Mouse (Mus musculus): ENCODE measurements around the gene Npas2.

The Npas2 gene

DNA sequence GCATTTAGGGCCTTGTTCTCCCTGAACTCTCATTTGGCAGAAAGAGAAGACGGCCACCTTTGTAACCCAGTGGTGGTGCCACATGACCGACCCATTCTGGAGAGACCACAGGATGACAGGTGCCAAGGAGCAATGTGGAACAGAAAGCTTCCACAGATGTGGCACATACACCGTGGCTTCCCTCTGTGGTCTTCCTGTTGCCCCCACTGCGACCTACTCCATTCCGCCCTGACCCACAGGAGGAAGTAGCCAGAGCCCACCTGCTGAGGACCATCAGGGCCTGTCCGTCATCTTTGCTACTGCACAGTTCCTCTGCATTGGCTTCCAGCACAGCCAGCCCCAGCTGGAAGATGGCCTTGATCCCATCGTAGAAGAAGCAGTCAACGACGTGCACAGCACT, 187.5 kb downstream of the Npas2 start:
- DNase-seq = no peak

DNA sequence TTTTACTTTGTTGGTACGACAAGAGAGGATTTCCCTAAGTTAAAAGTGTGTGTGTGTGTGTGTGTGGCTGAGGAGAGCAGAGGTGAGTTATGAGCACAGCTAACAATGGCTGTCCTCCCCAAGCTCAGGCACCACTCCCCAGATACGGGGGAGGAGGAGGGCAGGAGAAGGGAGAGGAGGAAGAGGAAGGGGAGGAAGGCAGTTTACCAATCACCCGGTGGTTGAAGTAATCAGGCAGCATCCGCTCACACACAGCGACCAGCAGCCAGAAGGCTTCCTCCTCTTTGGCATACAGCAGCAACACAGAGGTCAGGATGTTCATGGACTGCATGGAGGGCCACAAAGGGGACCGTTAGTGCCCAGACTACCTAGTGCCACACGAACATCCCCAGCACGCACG, 191.4 kb downstream of the Npas2 start:
- DNase-seq = no peak

DNA sequence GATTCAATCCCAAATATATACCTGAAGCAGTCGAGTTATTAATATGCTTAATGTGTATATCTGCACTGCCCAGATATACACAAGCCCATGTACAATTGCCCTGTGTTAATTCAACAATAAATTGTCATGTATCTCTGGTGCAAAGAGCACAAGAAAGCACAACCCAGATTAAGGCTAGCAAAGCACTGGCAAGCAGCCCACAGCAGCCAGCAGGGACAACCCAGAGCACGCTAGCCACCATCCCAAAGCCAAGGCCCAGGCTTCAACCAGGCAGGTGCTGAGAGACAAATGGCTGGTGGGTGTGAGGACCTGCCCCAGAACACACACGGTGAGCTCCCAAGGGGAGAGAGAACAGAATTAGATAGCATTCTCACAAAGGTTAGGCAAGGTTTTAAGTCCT, 192.9 kb downstream of the Npas2 start:
- DNase-seq = no peak

DNA sequence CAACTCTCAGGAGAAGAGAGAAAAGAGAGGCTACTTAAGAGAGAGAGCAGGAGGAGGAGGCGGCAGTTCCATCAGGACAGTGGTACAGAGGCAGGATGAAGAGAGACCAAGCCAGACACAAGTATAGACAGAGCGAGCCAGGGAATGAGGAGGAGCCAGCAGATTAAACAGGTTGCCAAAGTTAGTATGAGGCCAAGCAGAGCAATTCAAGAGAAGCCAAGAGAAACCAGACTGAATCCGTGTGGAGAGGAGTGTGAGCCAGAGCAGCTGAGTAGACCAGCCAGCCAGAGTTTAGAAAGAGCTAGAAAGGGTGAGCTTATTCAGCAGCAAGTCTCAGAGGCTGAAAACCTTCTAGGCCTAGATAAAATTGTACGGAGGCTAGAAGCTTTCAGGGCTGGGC, 194.0 kb downstream of the Npas2 start:
- DNase-seq = no peak

DNA sequence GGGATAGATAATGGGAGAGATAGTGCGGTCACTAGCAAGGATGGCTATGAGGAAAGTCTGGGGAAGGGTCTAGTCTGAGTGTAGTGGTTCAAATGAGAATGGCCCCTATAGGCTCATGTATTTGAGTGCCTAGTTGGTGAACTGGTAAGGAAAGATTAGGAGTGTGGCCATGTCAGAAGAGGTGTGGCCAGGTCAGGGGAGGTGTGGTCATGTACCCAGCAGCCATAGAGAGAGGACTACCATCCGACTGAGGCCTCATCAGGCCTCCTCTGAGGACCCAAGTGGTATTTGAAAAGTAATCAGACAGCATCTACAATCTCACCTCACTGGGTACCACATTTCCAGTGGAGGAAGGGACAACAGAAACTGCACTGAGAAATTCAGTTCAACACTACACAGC, 194.6 kb downstream of the Npas2 start:
- DNase-seq = no peak

DNA sequence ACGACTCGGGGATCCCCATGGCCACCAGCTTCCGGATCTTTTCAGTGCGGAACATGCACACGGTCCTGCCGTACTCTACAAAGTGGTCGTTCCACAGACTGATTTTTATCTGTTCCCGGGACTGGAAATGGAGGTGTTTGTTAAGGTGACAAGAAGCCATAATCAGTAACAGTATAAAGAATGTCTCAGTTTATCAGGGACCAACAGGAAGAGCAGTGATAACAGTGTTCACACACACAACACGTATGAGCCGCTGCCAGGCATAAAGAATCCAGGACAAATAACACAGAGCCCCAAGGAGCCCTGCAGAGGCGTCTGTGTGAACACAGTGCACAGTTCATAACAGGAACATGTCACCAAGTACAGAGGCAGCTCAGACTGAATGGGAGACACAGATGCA, 195.8 kb downstream of the Npas2 start:
- DNase-seq = no peak

DNA sequence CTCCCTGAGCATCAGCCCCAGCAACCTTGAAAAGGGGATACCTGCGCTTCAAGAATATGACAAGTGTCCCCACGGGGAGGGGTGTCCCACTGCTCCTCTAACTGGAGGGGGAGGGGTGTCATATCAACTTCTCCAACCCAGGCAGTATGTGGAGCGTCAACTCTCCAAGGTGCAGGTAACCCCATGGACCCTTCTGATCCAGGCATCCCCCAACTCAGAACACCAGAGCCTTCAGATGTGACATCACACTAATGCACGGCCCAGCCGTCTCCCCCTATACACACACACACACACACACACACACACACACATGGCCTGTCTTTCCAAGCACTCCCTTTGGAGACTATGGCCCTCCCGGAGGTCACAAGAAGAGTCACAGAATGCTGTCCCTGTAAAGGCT, 198.1 kb downstream of the Npas2 start:
- DNase-seq = no peak

DNA sequence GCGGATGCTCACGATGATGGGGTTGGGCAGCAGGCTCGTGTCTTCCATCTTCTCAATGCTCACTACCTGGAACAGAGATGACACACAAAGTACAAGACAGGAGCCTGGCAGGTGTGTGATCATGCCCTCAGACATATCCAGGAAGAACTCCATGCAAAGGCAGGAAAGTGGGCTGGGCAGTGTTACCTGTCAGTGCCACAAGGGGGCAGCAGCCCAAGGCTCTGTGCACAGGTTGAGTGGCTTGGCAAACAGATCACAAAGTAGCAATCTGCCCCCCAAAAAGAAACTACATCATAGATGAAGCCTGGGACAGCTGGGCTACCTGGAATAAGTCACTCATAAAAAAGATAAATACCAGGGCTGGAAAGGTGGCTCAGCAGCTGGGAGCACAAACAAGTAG, 198.7 kb downstream of the Npas2 start:
- DNase-seq = peak; percentile 84

DNA sequence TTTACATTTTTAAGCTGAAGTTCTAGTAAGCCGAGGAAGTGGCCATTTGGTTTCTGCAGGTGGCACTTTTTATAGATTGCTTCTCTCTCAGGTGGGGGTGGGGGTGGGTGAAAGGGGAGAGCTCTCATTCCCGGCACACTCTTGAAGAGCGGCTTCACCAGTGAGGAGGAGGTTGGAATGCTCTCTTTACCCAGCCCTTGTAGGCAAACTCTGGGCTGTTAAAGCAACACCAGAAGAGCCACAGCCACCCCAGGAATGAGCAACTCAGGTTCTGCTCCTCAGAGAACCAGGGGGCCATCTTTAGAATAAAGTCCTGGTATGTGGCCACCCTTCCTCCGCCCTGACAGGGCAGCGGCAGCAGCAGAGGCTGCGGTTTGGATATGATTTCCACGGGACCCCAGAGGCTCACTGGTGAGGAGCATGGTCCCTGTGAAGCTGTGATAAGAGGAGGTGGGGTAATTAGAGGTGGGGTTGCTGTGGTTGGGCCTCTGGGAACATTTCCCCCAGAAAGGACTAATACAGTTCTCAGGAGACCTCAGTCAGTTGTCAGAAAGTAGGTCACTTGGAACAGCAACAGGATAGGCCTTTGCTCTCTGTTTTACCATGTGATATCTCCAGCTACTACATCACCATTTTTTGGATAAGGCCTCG, 199.8 kb downstream of the Npas2 start:
- DNase-seq = no peak

DNA sequence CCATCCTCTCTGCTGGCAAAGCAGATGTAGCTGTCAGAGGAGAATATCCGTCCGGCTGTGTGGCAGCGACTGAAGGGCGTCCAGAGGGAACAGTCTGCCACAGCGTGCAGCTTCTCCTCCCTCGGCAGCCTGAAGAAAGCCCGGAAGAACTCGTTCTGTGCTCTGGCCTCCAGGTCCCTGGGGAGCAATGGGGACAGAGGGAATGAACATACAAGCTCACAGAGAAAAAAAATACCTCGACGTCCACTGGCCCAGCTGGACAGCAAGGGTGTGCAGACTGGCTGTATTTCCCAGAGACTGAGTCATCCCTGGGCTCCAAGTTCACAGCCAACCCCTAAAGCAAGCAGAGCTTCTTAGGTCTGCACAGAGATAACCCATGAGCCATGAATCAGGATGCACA, 200.6 kb downstream of the Npas2 start:
- DNase-seq = peak; percentile 20

DNA sequence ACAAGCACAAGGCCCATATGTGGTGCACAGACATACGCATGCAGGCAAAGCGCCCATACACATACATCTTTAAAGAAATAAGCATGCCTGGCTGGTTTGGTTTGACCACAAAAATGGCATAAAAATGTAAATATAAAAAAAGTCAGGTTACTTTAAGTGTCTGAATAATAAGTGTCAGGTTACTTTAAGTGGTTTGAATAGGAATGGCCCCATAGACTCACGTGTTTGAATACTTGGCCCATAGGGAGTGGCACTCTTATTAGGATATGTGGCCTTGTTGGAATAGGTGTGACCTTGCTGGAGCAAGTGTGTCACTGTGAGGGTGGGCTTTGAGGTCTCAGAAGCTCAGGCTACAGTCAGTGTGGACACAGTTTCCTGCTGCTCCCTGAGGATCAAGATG, 201.1 kb downstream of the Npas2 start:
- DNase-seq = no peak

DNA sequence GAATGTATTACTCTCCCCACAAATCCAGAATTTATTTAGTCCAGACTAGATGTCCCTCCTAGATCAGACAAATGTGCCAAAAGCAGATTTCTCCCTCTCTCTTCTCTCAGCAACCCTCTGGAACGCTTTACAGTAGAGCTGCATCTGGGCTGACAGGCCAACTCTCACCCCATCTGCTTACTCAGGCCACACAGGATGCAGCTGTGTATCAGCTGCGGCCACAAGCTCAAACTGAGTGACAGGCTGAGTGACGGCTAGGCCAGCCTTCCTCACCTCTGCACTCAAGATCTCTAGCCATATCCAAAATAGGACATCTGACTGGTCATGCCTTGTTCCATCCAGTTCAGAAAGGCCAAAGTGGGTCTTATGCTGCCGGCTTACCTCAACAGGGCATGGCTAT, 202.8 kb downstream of the Npas2 start:
- no peak for DNase-seq

DNA sequence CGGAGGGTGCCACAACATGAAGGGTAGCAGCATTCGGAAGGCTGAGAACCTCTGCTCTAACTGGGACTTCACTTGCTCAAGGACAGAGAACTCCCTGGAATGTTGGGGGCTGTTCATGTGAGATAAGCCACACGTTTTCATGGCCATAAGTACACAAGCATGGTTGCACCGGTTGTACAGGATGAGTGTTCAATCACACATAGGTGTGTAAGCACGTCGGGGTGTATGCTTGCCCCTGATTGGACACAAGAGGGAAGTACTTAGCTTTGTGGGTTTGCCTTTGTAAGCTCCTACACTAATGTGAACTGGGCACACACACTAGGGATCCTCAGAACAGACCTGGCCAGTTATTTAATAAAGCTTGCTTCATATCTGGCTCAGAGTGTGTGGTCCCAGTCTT, 204.8 kb downstream of the Npas2 start:
- no peak for DNase-seq

DNA sequence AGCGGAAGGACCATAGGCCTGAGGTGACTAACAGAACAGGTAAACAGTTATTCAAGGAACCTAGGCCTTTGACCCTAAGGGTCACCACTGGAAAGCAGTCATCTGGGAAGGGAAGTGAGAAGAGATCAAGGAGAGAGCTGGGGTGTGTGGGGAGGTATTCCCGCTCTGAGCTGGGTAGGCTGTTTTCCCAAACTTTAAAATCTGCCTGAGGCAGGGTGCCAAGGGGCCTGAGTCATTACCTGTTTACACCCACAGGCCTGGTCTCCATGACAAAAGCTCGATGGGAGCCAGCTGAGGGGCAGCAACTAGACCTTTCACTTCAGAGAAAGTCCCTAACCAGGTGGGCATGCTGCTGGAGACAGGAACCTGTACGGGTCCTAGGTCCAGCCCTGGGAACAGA, 205.7 kb downstream of the Npas2 start:
- DNase-seq = no peak

DNA sequence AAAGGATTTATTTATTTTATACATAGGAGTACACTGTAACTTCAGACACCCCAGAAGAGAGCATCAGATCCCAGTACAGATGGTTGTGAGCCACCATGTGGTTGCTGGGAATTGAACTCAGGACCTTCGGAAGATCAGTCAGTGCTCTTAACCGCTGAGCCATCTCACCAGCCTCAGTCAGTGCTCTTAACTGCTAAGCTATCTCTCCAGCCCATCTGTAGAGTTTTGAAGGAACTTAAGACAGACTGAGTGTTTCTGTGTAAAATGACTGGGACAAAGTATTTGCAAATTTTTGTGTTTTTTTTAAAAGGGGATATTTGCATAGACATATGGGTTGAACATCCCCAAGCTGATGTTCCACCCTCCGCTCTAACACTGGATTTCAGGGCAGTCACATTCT, 206.6 kb downstream of the Npas2 start:
- no peak for DNase-seq

DNA sequence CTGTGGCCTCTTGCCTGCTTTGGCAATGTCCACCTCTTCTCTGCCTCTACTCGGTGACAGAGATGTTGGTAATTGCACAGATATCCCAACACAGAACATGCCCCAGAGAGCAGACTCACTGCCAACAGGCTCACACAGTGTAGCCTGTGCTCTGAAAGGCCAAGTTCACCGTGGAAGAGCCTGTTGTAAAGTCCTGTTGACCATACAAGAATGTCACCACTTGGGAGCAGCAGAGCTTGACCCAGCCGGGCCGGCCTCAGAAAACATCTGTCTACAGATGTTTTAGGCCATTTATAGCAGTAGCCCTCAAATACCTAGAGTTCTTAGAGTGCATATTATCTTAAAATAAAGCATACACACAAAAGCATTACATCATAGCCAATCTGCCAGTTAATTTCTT, 213.6 kb downstream of the Npas2 start:
- DNase-seq = no peak

DNA sequence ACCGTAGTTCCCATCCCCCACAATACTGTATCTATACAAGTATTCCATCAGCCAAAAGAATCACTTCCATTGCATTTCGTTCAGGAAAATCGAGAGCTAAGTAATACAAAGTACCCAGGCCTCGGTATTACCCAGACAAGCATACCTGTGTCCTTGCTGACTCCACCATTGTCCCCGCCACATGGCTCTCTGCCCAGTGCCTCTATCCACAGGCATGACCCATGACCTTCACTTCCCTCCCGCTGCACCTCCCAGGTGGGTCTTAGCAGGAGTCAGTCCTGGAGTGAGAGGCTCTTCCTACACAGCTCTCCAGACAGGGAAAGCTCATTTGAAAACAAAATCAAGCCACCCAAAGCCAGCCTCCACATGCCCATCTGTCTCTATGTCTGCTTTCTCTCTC, 214.6 kb downstream of the Npas2 start:
- DNase-seq = no peak

DNA sequence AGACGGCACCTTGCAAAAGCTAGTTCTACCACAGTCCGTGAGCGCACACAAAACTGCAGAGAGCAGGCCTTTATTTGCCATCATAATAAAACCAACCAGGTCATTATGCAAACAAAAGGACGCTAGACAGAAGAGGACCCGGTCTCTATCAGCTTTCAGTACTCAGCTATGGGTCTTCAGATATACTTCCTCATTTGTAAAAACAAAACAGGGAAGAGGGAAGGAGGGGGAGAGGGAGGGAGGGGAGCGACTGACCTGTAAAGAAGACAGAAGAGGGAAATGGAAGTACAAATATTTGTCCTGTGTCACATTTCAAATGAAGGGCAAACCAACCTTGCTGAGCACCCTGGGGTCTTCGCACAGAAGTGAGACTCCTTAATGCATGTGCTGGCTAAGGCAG, 215.1 kb downstream of the Npas2 start:
- no peak for DNase-seq

DNA sequence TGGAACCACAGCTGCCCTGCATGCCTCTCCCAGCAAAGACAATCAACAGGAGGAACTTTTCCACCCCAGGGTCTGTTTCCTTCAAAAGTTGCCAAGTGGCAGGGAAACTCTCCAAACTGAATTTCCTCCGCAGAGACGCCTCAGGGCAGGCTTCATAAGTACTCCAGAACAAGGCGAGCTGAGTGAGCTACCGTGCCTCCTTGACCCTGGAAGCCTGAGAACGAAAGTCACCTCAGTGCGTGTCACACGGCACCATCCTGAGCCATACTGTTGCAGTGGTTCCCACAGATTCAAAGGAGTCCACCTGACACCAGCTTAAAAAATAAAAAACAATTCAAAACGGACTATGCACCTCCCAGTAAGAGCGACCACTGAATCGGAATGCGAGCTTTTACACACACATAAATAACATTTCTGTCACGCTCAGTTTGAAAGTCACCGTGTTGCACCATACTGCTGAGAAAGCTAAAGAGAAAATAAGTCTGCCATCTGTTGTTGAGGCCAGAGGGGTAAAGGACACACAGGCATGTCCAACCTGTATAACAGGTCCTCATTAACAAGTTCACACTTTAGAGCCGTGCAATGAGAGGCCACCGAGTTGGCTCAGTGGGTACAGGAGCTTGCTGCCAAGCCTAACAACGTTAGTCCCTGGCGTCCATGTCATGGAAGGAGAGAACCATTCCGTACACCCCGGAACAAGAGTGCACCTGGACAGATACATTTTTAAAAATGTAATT, 216.7 kb downstream of the Npas2 start:
- DNase-seq = peak; percentile 27
